Comparison of ENCODE assay signal across 38 mouse cellular contexts in genomic region chr1:82779388-82779966, GRCm38 (mm10). TPM values are rescaled to one million over a fixed set of nuclear protein-coding genes. Genes with fewer than 3 reads are reported as not detected.
"Had no signal": no experiment of that assay in that cellular context is flagged by ENCODE, and none has a peak within 500 bp of the region (broad histone marks: within the 10 kb centered on the region; RNA-seq: fewer than 3 reads in every experiment).

No protein-coding gene starts in this region.

- DNase-seq: left cerebral cortex, postnatal 4 days; liver; liver, embryonic 13.5 days; liver, postnatal 0 days; lung, adult 18-20 months; lung, adult 2 months; lung, embryonic 14.5 days; lung, postnatal 10 days; lung, postnatal 14 days; lung, postnatal 36 days; lung, postnatal 4 days; midbrain, embryonic 14.5 days had no signal

- H3K27me3 ChIP-seq: limb, embryonic 12.5 days; limb, embryonic 13.5 days; limb, embryonic 15.5 days; liver, embryonic 12.5 days; liver, embryonic 13.5 days; liver, embryonic 15.5 days; lung, embryonic 15.5 days; midbrain, embryonic 12.5 days; midbrain, embryonic 13.5 days; midbrain, embryonic 15.5 days; neural tube, embryonic 12.5 days had no signal

- H3K9me3 ChIP-seq: limb, embryonic 10.5 days; limb, embryonic 12.5 days; limb, embryonic 15.5 days; liver, embryonic 12.5 days; liver, embryonic 13.5 days; liver, embryonic 15.5 days; lung, embryonic 15.5 days; midbrain, embryonic 10.5 days; midbrain, embryonic 12.5 days; midbrain, embryonic 13.5 days; midbrain, embryonic 15.5 days; neural tube, embryonic 12.5 days had no signal

- H3K9ac ChIP-seq: limb, embryonic 12.5 days; limb, embryonic 13.5 days; limb, embryonic 15.5 days; liver, embryonic 12.5 days; liver, embryonic 13.5 days; liver, embryonic 14.5 days; liver, embryonic 15.5 days; liver, postnatal 0 days; lung, embryonic 14.5 days; lung, embryonic 15.5 days; midbrain, embryonic 12.5 days; midbrain, embryonic 13.5 days; midbrain, embryonic 15.5 days; neural tube, embryonic 12.5 days had no signal

- H3K4me2 ChIP-seq: limb, embryonic 12.5 days; limb, embryonic 13.5 days; limb, embryonic 15.5 days; liver, embryonic 11.5 days; liver, embryonic 12.5 days; liver, embryonic 13.5 days; liver, embryonic 15.5 days; lung, embryonic 14.5 days; lung, embryonic 15.5 days; midbrain, embryonic 11.5 days; midbrain, embryonic 12.5 days; midbrain, embryonic 13.5 days; midbrain, embryonic 15.5 days; neural tube, embryonic 12.5 days had no signal

- ATAC-seq: liver, embryonic 12.5 days; liver, postnatal 0 days; midbrain, embryonic 13.5 days; midbrain, embryonic 15.5 days; midbrain, embryonic 16.5 days had no signal

- H3K36me3 ChIP-seq: limb, embryonic 10.5 days; limb, embryonic 12.5 days; limb, embryonic 13.5 days; limb, embryonic 15.5 days; liver, embryonic 12.5 days; liver, embryonic 13.5 days; liver, embryonic 15.5 days; lung, embryonic 15.5 days; midbrain, embryonic 10.5 days; midbrain, embryonic 12.5 days; midbrain, embryonic 13.5 days; midbrain, embryonic 15.5 days; neural tube, embryonic 12.5 days had no signal

- H3K4me3 ChIP-seq: limb, embryonic 10.5 days; limb, embryonic 12.5 days; limb, embryonic 13.5 days; limb, embryonic 15.5 days; liver, embryonic 12.5 days; liver, embryonic 13.5 days; liver, embryonic 15.5 days; lung, embryonic 15.5 days; megakaryocyte, embryonic 14.5 days; midbrain, embryonic 10.5 days; midbrain, embryonic 12.5 days; midbrain, embryonic 13.5 days; midbrain, embryonic 15.5 days; myocyte; neural tube, embryonic 12.5 days had no signal

- H3K4me1 ChIP-seq: limb, embryonic 10.5 days; limb, embryonic 12.5 days; limb, embryonic 13.5 days; limb, embryonic 15.5 days; liver, embryonic 12.5 days; liver, embryonic 13.5 days; liver, embryonic 15.5 days; lung, embryonic 15.5 days; megakaryocyte, embryonic 14.5 days; midbrain, embryonic 10.5 days; midbrain, embryonic 12.5 days; midbrain, embryonic 13.5 days; midbrain, embryonic 15.5 days; neural tube, embryonic 12.5 days had no signal

- H3K27ac ChIP-seq: limb, embryonic 10.5 days; limb, embryonic 12.5 days; limb, embryonic 13.5 days; limb, embryonic 15.5 days; liver, embryonic 12.5 days; liver, embryonic 13.5 days; liver, embryonic 14.5 days; liver, embryonic 15.5 days; lung, embryonic 15.5 days; macrophage; midbrain, embryonic 10.5 days; midbrain, embryonic 12.5 days; midbrain, embryonic 13.5 days; midbrain, embryonic 15.5 days; neural tube, embryonic 12.5 days had no signal

RNA-seq across cellular contexts. Expression of gene Gm47791, which starts 8.4 kb away (rescaled TPM):
- polyA plus RNA-seq: limb, embryonic 10.5 days; limb, embryonic 11.5 days; limb, embryonic 12.5 days; limb, embryonic 13.5 days; limb, embryonic 14.5 days; limb, embryonic 15.5 days; liver, adult 2 months; liver, embryonic 11.5 days; liver, embryonic 12.5 days; liver, embryonic 13.5 days; liver, embryonic 14.5 days; liver, embryonic 15.5 days; liver, embryonic 16.5 days; liver, postnatal 0 days; lung, adult 2 months; lung, embryonic 14.5 days; lung, embryonic 15.5 days; lung, embryonic 16.5 days; macrophage; midbrain, embryonic 10.5 days; midbrain, embryonic 11.5 days; midbrain, embryonic 12.5 days; midbrain, embryonic 13.5 days; midbrain, embryonic 14.5 days; midbrain, embryonic 15.5 days; midbrain, embryonic 16.5 days; midbrain, postnatal 0 days; myocyte; neural tube, embryonic 11.5 days; neural tube, embryonic 12.5 days had no signal

RNA-seq across cellular contexts. Expression of gene Tm4sf20, which starts 11.2 kb away (rescaled TPM):
- polyA plus RNA-seq: limb, embryonic 10.5 days; limb, embryonic 11.5 days; limb, embryonic 14.5 days; limb, embryonic 15.5 days; liver, adult 2 months; liver, embryonic 11.5 days; liver, embryonic 12.5 days; liver, embryonic 13.5 days; liver, embryonic 14.5 days; liver, postnatal 0 days; lung, adult 2 months; lung, embryonic 14.5 days; lung, embryonic 16.5 days; macrophage; midbrain, embryonic 10.5 days; midbrain, postnatal 0 days; myocyte had no signal
